Mouse (Mus musculus) kidney, adult 18-20 months (tissue): ENCODE data around the gene Pcdh7.

Experiments
- DNase-seq: peaks from one replicate; pipeline ENCODE4 v3.0.0; 2021

Gene Pcdh7

DNA sequence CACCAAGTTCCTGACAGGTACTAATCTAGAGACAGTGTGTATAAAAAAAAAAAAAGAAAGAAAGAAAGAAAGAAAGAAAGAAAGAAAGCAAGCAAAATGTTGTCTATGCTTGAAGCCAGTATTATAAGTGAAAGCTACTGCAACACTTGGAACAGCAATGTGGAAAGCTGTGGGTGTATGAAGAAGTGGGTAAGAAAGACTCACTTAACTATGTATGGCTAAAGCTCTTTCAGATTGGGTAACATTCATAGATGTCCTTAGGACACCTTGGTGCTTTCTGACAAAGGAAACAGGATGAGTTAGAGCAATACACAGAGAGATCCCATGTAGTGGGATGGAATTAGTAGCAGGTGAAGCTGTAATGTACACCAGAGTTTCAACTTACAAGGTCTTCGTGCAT, 32.6 kb downstream of the Pcdh7 start:
- no peak for DNase-seq

DNA sequence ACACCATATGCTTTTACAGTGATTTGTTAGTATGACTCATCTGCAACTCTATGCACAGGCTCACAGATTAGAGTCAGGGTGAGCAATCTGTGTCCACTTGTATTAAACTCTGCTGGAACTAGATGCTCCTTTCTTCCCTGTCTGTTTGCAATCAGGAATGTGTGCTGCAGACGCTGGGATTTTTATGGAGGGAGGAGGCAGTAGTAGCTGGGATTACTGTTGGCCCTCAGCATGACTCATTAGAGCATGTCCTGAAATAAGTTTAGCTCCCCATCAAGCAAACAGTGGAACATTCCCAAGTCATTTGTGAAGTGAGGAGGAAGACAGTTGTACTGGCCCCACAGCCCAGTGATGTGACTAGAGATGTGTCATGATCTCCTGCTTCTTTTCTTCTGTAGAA, 38.0 kb downstream of the Pcdh7 start:
- DNase-seq, result no peak

DNA sequence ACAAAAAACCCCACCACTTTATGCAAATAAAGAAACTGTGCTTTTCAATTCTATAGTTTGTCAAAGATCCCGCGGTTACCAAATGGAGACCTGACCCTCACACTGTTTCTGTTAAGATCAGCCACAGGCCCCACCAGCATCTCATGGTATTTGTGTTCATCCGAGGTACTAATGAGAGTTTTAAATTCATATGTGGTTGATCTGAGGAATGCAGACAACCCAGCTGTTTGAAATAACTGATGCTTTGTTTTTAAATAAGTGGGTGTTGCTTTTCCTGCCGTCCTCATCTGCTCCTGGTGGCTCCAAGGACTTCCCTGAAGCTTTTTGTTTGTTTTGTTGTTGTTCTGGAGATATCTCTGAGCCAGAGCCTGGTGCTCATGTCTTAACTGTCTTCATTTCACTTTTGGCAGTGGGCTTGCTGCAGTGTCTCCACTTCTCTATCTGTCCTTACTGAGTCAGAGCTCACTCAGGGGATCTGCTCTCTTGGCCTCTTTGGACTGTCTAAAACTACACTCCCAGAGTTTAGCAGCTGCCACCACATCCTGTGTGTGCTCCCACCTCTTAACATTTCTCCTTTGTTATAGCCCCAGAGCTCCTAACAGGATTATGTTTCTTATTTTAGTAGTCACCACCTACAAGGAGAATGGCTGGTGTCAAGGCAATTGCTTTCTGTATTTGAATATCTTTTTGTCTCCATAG, 39.1 kb downstream of the Pcdh7 start:
- no peak for DNase-seq

DNA sequence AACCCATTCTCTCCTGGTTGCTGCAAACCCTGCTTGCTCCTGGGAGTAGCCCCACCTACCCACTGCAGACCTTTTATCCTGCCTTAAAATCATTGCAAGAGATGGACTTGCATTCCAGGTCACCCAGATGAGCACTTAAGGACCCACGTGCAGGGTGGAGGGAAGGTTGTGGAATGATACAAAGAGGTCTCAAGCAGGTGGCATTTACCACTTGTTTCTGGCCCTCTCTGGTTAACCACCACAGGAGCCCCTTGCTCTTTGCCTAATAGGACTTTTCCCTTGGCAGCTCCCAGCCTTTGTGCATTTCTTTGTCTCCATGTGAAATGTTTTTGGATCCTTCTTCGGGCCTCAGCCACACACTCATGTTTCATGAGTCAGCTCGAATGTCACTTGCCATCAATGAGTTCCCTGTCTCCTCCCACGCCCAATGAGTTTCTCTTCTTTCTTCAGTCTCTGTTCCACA, 39.7 kb downstream of the Pcdh7 start:
- DNase-seq, result no peak

DNA sequence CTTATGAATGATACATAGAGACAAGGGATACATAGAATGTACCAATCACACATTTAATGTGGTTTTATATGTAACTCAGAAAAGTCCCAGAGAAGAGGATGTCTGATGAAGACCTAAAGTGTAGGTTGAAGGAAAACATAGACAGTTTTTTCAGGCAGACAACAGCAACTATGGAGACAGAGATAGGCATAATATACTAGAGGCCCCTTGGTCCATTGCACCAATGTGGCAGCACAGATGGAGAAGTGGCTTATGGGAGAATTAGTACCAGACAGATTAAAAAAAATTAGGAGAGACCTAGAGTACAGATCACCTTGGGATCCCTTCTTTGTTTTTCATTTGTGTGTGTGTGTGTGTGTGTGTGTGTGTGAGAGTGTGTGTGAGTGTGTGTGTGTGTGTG, 41.2 kb downstream of the Pcdh7 start:
- no peak for DNase-seq

DNA sequence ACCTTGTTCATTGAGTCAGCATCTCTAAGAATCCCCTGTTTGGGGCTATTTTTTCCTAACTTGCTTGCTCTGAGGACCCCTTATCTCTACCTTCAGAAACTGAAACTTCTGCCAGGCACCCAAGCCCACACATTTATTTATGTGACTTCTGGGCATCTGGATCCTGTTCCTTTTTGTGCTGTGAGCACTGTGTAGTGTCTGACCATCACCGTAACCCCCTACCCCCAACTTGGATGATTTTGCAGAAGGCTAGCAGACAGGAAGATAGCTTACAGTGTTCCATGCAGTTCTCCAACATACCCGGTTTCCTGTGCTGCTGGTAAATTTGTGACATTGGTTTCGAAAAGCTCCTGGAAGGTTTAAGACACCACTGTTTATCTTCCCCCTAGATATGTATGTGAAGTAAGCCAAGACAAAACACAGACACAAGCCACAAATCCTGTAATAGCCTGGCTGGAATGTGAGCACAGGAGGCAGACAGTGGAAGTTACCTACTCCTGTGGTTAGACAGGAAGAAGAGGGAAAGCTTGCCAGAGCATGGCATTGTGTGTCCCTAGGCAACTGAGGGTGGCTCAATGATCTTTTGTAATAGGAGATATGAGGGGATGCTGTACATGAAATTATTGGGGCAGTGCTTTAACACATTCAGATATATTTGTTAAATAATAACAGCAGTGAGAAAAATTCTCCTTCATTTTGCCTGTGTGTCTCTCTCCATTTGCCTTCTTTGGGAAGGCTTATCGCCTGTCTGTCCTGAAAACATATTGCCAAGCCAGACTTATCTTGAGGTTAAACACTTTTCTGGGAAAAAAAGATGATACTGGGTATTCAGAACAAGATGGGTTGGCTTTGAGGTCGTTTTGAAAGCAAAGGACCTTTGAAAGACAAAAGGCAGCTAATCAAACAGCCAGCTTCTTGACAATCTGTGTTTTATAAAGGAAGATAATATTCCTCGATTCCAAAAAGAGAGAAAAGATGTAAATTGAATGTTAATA, 42.6 kb downstream of the Pcdh7 start:
- DNase-seq, result no peak

DNA sequence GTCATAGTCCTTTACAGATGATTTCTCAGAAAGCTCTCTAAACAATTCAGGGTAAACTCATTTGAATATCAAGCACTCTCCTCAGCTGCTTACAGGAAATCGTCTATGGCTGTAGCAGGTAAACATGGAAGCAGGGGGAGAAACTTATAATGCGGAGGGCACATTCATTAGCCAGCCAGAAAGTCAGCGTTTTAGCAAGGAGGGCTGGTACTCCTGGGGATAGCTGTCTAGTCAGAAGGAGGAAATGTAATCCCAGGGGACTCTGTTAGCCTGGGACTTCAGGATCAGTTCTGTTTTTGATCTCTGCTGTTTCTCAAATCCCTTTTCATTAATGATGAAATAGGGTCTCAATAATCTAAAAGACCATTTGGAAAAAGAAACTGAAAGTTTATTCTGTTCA, 47.6 kb downstream of the Pcdh7 start:
- no peak for DNase-seq

DNA sequence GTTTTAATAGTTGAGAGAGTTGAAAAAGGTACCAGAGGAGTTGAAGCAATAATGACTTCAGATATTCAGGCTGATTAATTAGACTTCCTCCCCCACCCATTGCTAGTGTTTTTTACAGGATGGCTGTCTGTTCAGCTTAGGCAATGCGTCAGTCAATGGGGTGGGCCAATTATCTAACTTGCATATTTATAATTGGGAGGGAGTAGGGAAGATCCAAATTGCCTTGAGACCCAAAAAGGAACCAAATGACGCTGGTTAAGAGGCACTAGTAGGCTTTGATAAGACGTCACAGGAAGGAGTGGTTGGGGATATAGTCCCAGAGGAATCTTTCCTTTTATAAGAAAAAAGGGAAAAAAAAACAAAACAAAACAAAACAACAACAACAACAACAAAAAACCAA, 49.6 kb downstream of the Pcdh7 start:
- DNase-seq, result no peak

DNA sequence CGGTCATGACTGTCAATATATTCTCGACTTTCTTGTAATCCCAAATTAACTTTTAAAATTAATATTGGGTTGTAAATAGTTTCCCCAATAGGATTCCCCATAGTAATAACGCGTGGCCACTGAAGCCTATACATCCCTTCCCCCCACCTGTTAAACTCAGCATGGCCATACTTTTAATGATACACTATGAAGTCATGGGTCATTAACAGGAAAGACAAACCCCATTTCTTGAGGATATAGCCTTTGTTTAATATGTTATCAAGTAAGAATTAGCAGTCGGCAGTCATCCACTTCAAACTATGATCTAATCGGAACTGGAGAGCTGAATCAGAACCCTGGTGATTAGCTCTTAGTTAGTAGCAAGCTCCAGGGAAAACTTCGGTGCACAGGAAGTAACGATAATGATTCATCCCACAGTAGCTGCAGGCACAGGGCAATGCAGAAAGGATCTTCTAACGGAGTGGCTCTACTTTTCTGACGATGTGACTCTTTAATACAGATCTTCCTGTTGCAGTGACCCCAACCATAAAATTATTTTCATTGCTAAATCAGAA, 50.8 kb downstream of the Pcdh7 start:
- no peak for DNase-seq

DNA sequence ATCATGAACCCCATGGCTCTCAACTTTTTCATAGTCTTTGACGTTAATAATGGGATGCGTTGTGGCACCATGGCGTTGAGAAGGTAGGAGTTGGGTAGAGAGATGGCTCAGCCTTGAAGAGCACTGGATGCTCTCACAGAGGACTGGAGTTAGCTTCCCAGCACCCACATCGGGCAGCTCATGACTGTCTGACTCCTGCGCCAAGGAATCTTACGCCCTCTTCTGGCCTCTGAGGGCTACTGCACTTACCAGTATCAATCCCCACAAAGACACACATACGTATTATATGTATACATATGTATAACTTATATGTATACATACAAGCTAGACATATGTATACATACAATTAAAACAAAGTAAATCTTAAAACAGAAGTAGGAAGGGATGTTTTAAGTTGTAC, 51.9 kb downstream of the Pcdh7 start:
- DNase-seq, result no peak

DNA sequence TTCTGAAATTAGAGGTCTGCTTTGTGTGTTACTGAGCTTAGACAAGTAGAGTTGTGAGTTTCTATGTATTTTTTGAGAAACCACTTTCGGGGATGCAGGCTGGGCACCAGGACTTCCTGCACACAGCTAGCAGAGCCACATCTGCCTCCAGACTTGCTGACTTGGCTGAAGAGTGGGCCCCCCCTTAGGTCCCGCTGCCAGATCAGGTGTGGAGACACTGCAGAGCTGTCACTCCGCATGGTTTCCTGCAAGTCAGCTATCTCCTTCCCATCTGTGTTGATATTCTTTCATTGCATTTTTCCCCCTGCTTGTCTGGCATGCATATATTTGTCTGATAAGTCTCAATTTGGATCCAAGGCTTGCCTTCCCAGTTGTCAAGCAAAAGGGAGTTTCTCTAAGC, 52.6 kb downstream of the Pcdh7 start:
- no peak for DNase-seq

DNA sequence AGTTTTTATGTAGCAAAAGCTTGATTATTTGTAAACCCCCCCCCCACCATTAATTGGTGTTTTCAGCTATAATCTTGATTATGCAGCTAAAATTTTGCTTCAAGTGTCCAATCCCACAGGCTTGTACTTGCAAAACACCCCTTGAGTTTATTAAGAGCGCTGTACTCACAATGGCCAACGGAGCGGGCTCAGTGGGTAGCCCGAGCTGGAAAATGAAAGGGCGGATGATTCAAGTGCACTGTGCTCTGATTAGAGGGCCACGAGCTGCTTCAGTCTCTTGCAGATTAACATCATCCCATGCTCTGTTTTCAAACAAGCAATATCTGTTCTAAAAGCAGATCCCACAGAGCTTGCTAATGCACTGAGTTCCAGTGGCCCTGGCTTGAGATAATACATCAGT, 53.4 kb downstream of the Pcdh7 start:
- no peak for DNase-seq

DNA sequence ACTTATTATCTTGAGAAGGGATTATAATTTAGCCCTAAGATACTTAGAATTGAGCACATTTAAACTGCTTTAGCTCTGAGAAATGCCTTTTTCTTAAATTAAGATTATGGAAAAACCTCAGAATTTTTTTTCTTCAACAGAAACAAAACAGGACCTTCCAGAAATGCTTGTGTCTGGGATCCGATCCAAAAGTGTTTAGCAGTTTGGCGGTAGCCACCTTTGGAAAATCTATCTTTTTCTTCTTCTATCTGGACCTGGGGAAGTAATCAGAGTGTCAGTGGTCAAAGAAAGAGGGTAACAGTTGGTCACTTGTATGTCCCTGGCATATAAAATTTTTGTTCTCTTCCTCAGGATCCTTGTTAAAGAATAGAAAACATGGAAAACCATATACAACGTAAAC, 54.9 kb downstream of the Pcdh7 start:
- DNase-seq, result no peak

DNA sequence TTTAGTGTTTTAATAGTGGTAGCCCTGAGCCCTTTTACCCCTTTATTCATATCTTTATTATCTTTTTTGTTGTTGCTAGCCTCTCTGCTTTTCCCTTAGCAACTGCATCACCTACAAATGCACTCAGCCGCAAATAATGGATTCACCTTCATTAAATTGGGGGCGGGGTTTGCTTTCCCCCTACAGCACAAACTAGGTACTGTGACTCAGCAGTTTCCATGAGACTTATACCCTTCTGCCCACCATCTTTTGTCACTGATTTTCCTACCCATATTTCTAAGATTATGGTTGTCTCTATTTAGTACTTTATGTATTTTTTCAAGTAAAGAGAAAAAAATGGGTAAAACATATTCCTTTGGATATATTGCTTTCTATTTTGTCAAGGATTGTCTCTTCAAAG, 56.7 kb downstream of the Pcdh7 start:
- no peak for DNase-seq

DNA sequence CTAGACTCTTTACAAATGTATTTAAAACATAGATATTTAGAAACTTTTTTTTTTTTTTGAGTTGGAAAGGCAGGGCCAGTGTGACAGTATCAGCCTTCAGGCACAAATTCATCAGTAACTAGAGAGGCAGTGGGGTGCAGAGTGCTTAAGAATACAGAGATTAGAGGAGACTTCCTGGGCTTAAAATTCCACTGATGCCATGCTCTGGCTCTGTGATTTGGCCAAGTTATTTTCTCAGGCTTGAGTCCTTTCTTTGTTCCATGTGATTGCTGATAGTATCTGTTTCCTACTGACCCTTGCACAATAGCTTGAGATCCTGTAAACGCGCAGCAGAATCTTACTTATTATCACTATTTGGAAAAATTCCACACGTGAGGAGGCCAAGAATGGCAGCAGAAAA, 60.3 kb downstream of the Pcdh7 start:
- DNase-seq, result no peak

DNA sequence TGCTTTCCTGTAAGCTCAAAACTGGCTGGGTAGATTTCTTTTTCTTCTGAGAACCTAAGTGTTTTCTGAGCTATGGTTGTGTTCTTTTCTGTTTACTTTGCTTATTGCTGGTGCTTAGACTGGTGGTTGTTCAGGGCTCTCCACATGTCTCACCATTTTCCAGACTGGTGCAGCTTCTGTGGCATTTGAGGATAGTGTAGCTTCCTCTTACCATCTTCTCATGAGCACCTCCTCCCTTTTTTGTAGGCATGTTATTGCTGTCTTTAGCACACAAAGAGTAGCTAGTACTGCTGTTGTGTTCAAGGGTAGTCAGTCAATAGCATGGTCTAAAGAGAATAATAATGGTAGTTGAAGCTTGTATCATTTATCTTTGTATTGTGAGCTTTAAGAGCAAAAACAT, 62.2 kb downstream of the Pcdh7 start:
- no peak for DNase-seq

DNA sequence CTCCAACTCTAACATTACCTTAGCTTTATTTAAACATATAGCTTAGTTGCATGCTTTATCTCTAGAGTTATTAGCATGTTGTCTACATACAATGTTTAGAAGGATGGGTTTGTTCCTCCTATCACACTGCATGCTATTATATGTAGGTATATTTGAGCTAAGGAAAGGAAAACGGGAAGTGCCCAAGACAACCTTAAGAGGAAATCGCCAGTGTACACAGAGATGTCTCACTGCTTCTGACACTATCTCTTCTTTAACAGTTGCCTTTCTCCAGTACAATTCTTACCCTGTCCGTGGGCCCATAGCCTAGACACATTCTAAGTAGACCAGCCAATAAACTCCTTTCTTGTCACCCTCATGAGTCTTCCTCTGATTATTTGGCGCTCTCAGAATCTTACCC, 62.8 kb downstream of the Pcdh7 start:
- DNase-seq, result no peak

DNA sequence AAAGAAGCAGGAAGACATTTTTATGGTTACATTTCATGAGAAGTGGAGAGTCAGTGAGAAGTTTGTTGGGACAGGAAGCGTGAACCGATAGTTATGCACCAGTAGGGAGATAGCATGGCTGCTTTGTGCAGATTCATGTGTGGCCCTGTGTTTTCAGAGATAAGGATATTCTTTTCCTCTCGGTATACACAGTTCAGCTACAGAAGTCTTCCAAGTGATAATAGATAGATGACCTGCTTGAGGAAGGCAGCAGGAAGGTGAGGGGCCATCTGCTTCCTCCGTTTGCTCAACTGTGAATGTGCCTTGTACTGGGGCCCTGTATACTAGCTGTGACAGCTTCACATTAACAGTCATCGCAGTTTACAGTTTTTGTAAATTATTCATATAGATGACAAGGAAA, 64.2 kb downstream of the Pcdh7 start:
- no peak for DNase-seq

DNA sequence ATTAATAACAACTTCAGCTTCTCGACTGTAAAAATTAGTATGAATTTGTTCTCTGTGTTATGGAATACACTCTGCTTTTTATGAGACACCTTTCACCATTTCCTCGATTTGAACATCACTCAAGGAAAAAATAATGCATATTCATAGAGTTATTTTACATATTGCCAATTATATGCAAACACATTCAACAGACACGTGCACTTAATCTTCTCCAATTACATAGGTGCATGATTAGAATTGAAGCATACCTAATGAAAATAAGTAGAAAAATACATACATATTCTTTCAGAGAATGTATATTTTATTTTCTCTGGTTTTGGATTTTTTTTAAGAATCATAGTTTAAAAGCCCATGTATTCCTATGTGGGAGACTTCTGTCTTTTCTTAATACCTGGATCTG, 64.8 kb downstream of the Pcdh7 start:
- no peak for DNase-seq

DNA sequence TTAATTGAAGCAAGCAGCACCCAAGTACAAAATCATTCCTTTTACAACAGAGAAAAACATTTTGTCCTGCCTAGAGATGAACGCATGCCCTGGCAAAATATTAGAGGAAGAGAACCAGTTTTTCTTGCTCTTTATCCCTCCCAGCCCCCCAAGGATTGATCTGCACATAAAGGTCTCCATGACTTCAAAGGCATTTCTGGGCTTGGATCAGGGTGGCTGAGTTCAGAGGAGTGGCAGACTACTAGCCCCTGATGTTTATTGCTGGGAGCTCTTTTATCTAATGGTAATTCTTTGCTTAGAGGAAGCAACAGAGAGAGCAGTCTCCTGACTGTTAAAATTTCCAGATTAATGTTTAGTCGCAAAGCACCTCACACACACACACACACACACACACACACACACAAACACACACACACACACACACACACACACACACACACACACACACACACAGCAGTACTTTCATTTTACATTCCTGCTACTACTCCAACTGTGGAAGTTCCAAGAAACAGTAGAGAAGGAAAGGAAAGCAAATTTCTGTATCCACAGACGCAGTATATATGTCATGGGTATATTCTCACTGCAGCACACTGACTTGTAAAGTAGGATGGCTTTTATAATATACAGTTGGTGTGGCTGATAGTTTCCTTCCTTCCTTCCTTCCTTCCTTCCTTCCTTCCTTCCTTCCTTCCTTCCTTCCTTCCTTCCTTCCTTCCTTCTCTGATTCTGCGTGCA, 71.2 kb downstream of the Pcdh7 start:
- DNase-seq, result no peak

DNA sequence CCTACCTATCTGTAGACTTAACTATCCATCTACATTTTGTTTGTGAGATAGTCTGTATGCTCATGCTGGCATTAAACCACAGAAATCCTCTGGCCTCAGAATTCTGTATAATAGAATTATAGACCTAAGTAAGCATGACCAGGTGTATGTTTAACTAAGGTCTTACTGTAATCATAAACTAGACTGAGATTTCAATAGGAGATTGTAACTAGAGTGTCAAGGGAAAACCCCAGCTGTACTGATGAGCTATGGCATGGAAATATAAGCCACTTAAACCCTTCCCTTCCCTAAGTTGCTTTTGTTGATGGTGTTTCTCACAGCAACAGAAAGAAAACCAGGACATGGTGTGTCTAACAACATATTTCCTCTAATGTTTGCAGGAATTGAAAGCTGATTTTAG, 78.6 kb downstream of the Pcdh7 start:
- DNase-seq, result no peak

DNA sequence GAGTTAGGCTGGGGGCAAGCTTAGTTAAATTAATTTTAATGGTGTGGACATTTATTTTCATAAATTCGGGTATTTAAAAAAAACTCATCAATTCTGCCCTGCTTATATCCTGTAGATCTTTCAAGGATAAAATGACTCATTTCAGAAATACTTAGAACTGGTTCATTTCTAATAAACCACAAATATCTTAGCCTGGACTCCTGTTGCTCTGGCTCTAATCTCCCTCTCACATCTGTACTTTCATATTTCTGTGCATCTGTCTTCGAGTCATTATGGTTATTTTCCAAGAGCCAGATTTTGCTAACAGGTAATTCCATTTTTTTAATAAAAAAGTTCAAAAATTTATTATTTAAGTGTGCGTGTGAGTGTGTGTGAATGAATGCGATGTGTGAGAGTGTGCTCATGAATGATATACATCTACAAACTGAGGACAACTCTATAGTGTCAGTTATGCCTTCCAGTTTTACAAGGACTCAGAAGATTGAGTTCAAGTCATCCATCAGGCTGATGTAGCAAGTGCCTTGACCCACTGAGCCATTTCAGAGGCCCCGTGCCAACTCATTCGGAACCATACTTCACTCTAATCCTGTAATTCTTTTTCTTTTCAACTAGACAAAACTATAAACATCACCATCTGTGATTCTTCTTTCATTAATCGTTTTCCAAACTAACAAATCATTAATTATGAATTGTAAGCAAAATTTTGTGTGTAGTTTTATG, 80.3 kb downstream of the Pcdh7 start:
- no peak for DNase-seq

DNA sequence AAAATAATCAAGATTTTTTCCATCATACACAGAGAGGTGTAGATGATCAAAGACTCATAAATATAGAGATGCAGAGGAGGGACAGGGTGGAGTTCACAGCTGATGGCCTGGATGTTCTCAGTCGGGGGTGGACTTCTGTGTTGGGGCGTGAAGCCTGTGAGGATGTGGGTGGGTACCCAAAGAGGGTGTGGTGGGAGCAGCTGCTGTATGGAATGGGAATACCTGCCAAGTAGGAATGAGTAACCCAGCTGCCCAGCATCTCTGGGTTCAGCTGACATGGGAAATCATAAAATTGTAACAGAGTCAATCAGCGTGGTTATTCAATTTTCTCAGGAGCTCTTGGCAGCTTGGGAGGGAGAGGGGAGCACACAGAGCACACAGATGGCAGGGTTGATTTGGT, 85.3 kb downstream of the Pcdh7 start:
- no peak for DNase-seq
